ENCODE assay signal across 16 mouse cellular contexts in genomic region chr15:25682953-25683507, GRCm38 (mm10).
A peak's percentile ranks its signal among the peaks of the same experiment; 100 is the strongest.
DNase-seq lines count a peak whose midpoint lies in the region; ATAC-seq and TF ChIP-seq lines count a peak whose summit lies in the region.
"Had no signal": no experiment of that assay in that cellular context is flagged by ENCODE, and none has a peak within 500 bp of the region (broad histone marks: within the 10 kb centered on the region; RNA-seq: fewer than 3 reads in every experiment).

No protein-coding gene starts in this region.

- 0 out of 2 replicates have a peak overlapping the region, but pooled peaks have one; percentile 8 for H3K27ac ChIP-seq in gastrocnemius, adult 2 months
- H3K27ac ChIP-seq in midbrain, embryonic 11.5 days (ENCODE audit: low read depth, low read length) = no peak overlapping the region
- H3K27ac ChIP-seq in midbrain, embryonic 15.5 days = no peak overlapping the region
- peak overlapping the region; percentile 79 for H3K27ac ChIP-seq in embryonic facial prominence, embryonic 10.5 days (replicated peaks)
- no peak overlapping the region for H3K27ac ChIP-seq in stomach, embryonic 15.5 days
- H3K27ac ChIP-seq: layer of hippocampus, adult 2 months; left cerebral cortex, adult 2 months; limb, embryonic 12.5 days; macrophage had no signal

- H3K27me3 ChIP-seq in midbrain, embryonic 11.5 days (ENCODE audit: control insufficient read depth, insufficient read depth, low read length) = no peaks in the 10 kb centered on the region
- no peaks in the 10 kb centered on the region for H3K27me3 ChIP-seq in midbrain, embryonic 15.5 days (replicated peaks)
- H3K27me3 ChIP-seq in embryonic facial prominence, embryonic 10.5 days (replicated peaks; ENCODE audit: low read depth, poor library complexity, severe bottlenecking) = no peaks in the 10 kb centered on the region
- H3K27me3 ChIP-seq in stomach, embryonic 15.5 days (replicated peaks) = no peaks in the 10 kb centered on the region
- H3K27me3 ChIP-seq: limb, embryonic 12.5 days had no signal

- no peak overlapping the region for H3K4me3 ChIP-seq in gastrocnemius, adult 2 months
- no peak overlapping the region for H3K4me3 ChIP-seq in midbrain, embryonic 11.5 days (ENCODE audit: low read depth, low read length)
- no peak overlapping the region for H3K4me3 ChIP-seq in midbrain, embryonic 15.5 days
- no peak overlapping the region for H3K4me3 ChIP-seq in embryonic facial prominence, embryonic 10.5 days
- no peak overlapping the region for H3K4me3 ChIP-seq in stomach, embryonic 15.5 days (replicated peaks)
- H3K4me3 ChIP-seq: layer of hippocampus, adult 2 months; left cerebral cortex, adult 2 months; limb, embryonic 12.5 days had no signal

- no peak for DNase-seq in gastrocnemius, adult 2 months
- no peak for DNase-seq in gastrocnemius, postnatal 25 days
- no peak for DNase-seq in midbrain, embryonic 11.5 days (ENCODE audit: low spot score, missing footprints)
- peak; percentile 64 for DNase-seq in embryonic facial prominence, embryonic 10.5 days (ENCODE audit: low spot score)
- no peak for DNase-seq in cerebellum, adult 9-10 months
- DNase-seq: cerebellum, adult 18-20 months; gastrocnemius, postnatal 10 days; heart, postnatal 10 days; thymus, postnatal 25 days had no signal

- ATAC-seq in midbrain, embryonic 11.5 days (ENCODE audit: low FRiP score) = peak; percentile 63
- ATAC-seq in midbrain, embryonic 15.5 days (replicated peaks) = no peak
- no peak for ATAC-seq in stomach, embryonic 15.5 days (ENCODE audit: insufficient read depth, low FRiP score, low read depth)
- ATAC-seq: forebrain, embryonic 16.5 days had no signal

- H3K9me3 ChIP-seq in midbrain, embryonic 11.5 days (ENCODE audit: control insufficient read depth, low read length) = no peaks in the 10 kb centered on the region
- no peaks in the 10 kb centered on the region for H3K9me3 ChIP-seq in midbrain, embryonic 15.5 days
- H3K9me3 ChIP-seq in embryonic facial prominence, embryonic 10.5 days = no peaks in the 10 kb centered on the region
- H3K9me3 ChIP-seq in stomach, embryonic 15.5 days = no peaks in the 10 kb centered on the region
- H3K9me3 ChIP-seq: limb, embryonic 12.5 days had no signal

- no peak overlapping the region for H3K4me2 ChIP-seq in midbrain, embryonic 11.5 days
- no peak overlapping the region for H3K4me2 ChIP-seq in midbrain, embryonic 15.5 days
- 0 out of 2 replicates have a peak overlapping the region, but pooled peaks have one; percentile 8 for H3K4me2 ChIP-seq in stomach, embryonic 15.5 days
- H3K4me2 ChIP-seq: limb, embryonic 12.5 days had no signal

- peaks cover 6% of the 10 kb centered on the region; the same call in 1 of the 2 replicates for H3K4me1 ChIP-seq in midbrain, embryonic 11.5 days (ENCODE audit: control insufficient read depth, insufficient read depth, low read length)
- peaks cover 7% of the 10 kb centered on the region; the same call in 1 of the 2 replicates for H3K4me1 ChIP-seq in midbrain, embryonic 15.5 days
- peaks cover 45% of the 10 kb centered on the region for H3K4me1 ChIP-seq in embryonic facial prominence, embryonic 10.5 days
- H3K4me1 ChIP-seq in stomach, embryonic 15.5 days = peaks cover 23% of the 10 kb centered on the region

- TF ChIP-seq CTCF in gastrocnemius, adult 2 months (IDR thresholded peaks at IDR 0.05) = no peak

- WGBS in midbrain, embryonic 11.5 days = 71% methylated on average over 13 of the region's 13 CpGs
- 52% methylated on average over 13 of the region's 13 CpGs for WGBS in midbrain, embryonic 15.5 days
- 38% methylated on average over 13 of the region's 13 CpGs for WGBS in embryonic facial prominence, embryonic 10.5 days
- 29% methylated on average over 13 of the region's 13 CpGs for WGBS in stomach, embryonic 15.5 days

- H3K9ac ChIP-seq in midbrain, embryonic 11.5 days (ENCODE audit: low read length) = no peak overlapping the region
- no peak overlapping the region for H3K9ac ChIP-seq in midbrain, embryonic 15.5 days
- no peak overlapping the region for H3K9ac ChIP-seq in stomach, embryonic 15.5 days
- H3K9ac ChIP-seq: limb, embryonic 12.5 days had no signal

- H3K36me3 ChIP-seq in midbrain, embryonic 11.5 days (ENCODE audit: control insufficient read depth, insufficient read depth, low read length) = no peaks in the 10 kb centered on the region
- H3K36me3 ChIP-seq in midbrain, embryonic 15.5 days (replicated peaks) = no peaks in the 10 kb centered on the region
- H3K36me3 ChIP-seq in embryonic facial prominence, embryonic 10.5 days (replicated peaks) = 0 out of 2 replicates have a peak, but pooled peaks cover 3% of the 10 kb centered on the region
- H3K36me3 ChIP-seq in stomach, embryonic 15.5 days = no peaks in the 10 kb centered on the region

- intact Hi-C loops in gastrocnemius, adult 2 months (cut with DNase I) = no loop called here

Comparison
In these comparisons a context has a peak if more than half of its experiments do, and no peak if none do; other contexts are left out.
1. H3K27ac ChIP-seq: peak in gastrocnemius, adult 2 months (single experiment) and embryonic facial prominence, embryonic 10.5 days (single experiment); none in midbrain, embryonic 11.5 days (single experiment), midbrain, embryonic 15.5 days (single experiment) and stomach, embryonic 15.5 days (single experiment).